Mouse (Mus musculus) limb, embryonic 11.5 days (tissue): ENCODE measurements around the gene Micu1. TPM values are rescaled to one million over a fixed set of nuclear protein-coding genes. Genes with fewer than 3 reads are reported as not detected.

Experiments
- ATAC-seq: fragments of 200-750 bp; cut with Nextera tagmentation; 2 replicates; pipeline ENCODE4 v1.8.0; 2017; ENCODE audit warnings: low read depth; ENCODE audit not compliant: insufficient number of reproducible peaks, low FRiP score, low TSS enrichment
- DNase-seq: peaks from one replicate; pipeline ENCODE4 v3.0.0-alpha.2; 2015; ENCODE audit warnings: low spot score
- H3K27ac ChIP-seq: fragments of 300-500 bp; sonication (generic); replicated peaks from 2 replicates; pipeline ENCODE4 v1.5.1; 2014; ENCODE audit warnings: low read depth, mild to moderate bottlenecking, low read length
- H3K27me3 ChIP-seq: fragments of 300-500 bp; sonication (generic); 2 replicates; pipeline ENCODE4 v1.6.1; 2014; ENCODE audit warnings: mild to moderate bottlenecking, low read length, mixed read lengths; ENCODE audit not compliant: control insufficient read depth, insufficient read depth
- H3K36me3 ChIP-seq: fragments of 300-500 bp; sonication (generic); 2 replicates; pipeline ENCODE4 v1.6.1; 2014; ENCODE audit warnings: mild to moderate bottlenecking, low read length, moderate library complexity, mixed read lengths; ENCODE audit not compliant: control insufficient read depth, insufficient read depth
- H3K4me1 ChIP-seq: fragments of 300-500 bp; sonication (generic); 2 replicates; pipeline ENCODE4 v1.6.1; 2014; ENCODE audit warnings: low read length, mixed read lengths; ENCODE audit not compliant: control insufficient read depth, insufficient read depth
- H3K4me2 ChIP-seq: fragments of 300-500 bp; sonication (generic); 2 replicates; pipeline ENCODE4 v1.6.1; 2014; ENCODE audit warnings: low read depth, mild to moderate bottlenecking, moderate library complexity; ENCODE audit not compliant: severe bottlenecking
- H3K4me3 ChIP-seq: fragments of 300-500 bp; sonication (generic); 2 replicates; pipeline ENCODE4 v1.5.1; 2014; ENCODE audit warnings: low read depth, low read length
- H3K9ac ChIP-seq: fragments of 300-500 bp; sonication (generic); 2 replicates; pipeline ENCODE4 v1.6.1; 2014; ENCODE audit warnings: mild to moderate bottlenecking, low read length
- H3K9me3 ChIP-seq: fragments of 300-500 bp; sonication (generic); 2 replicates; pipeline ENCODE4 v1.6.1; 2016; ENCODE audit warnings: low read length; ENCODE audit not compliant: control insufficient read depth
- WGBS: fragments of 180-500 bp; shearing (Covaris S2); extraction: QIAGEN DNeasy Blood & Tissue Kit; methylation state at CpG from one replicate; pipeline ENCODE4 v1.1.7; 2014; 5-methylcytosine and 5-hydroxymethylcytosine counted together
- polyA plus RNA-seq: library from polyadenylated mRNA; unstranded; fragments of >200 nt; fragmentation: Nextera tagmentation; extraction: Ambion mirVana; gene quantifications from 2 replicates; pipeline ENCODE4 v1.2.1, GENCODE M21; 2014

The Micu1 gene
- polyA plus RNA-seq, 1 experiment from 2014 or later, result 50.4 TPM

DNA sequence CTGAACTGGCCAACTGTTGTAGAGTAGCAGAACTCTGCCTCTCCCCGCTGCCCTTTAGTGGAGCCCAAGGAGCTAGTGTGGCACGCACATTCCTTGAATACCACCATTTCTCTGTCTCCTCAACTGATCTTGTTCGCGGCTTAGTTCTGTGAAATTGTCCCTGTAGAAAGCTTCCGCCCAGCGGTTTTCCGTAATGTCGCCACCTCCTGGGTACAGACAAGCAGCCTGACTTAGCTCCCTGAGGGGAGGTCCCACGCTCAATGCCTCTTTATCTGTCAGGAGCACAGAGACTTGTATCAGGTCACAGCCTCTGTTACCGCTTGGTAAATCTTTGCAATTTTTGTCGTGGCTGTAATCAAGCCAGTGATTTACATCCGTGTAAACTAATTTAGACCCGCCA lies 110.7 kb downstream of the Micu1 start:
- no peaks in the 10 kb centered on the region for H3K9me3 ChIP-seq
- no peaks in the 10 kb centered on the region for H3K36me3 ChIP-seq
- WGBS, result 39% methylated on average over 13 of the region's 13 CpGs
- H3K4me1 ChIP-seq, result no peaks in the 10 kb centered on the region
- H3K27ac ChIP-seq, result no peak overlapping the region
- DNase-seq, result peak; percentile 51
- H3K9ac ChIP-seq, result no peak overlapping the region
- no peak overlapping the region for H3K4me2 ChIP-seq
- no peak for ATAC-seq
- H3K4me3 ChIP-seq, result no peak overlapping the region
- no peaks in the 10 kb centered on the region for H3K27me3 ChIP-seq

DNA sequence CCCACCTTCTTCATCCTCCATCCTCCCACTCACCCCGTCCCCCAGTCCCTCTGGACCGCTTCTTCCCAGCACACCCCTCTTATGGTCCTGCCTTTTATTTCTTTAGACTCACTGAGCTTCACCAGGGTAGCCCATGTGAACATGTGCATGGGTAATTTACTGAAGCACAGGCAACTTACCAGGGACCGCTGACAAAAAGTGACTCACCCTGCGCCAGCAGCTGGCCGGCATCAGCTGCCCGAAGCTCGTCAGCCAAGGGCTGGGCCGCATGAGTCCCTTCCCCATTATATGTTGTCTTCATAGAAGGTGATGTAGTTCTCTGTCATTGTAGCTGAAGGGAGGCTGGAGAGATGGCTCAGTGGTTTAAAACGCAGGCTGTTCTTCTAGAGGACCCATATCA lies 111.5 kb downstream of the Micu1 start:
- H3K27me3 ChIP-seq, result no peaks in the 10 kb centered on the region
- H3K4me1 ChIP-seq, result no peaks in the 10 kb centered on the region
- no peaks in the 10 kb centered on the region for H3K36me3 ChIP-seq
- H3K4me2 ChIP-seq, result no peak overlapping the region
- H3K9me3 ChIP-seq, result no peaks in the 10 kb centered on the region
- H3K4me3 ChIP-seq, result no peak overlapping the region
- 94% methylated on average over 9 of the region's 9 CpGs for WGBS
- ATAC-seq (no peak), DNase-seq (no peak)
- no peak overlapping the region for H3K27ac ChIP-seq
- no peak overlapping the region for H3K9ac ChIP-seq

DNA sequence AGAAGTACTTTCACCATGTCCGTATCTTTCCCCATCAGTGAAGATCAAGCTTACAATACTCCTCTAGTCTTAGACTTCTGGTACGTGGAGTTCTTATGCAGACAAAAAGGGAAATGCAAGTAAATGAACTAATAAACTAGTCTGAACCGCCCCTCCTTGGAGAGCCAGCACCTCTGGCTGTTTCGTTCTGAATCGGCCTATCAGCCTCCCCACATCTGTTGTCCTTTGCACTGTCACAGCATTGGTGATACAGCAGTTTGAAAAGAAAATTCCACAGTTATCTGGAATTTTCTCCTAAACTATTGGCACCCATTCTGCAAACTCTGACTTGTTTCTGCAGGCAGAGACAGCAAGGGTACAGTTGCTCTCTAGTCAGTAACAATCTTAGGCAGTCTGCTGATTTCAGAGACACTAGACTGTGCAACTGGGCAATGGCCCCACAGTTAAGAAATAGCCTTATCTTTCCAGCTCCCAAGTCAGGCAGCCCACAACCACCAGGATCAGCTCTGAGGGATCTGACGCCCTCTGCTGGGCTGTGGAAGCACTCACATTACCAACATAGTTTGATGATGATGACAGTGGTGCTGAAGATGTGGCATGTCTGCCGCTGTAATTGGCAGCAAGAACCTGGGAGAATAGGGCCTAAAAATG lies 112.4 kb downstream of the Micu1 start:
- 74% methylated on average over 7 of the region's 7 CpGs for WGBS
- Histone ChIP-seq H3K27ac (no peak overlapping the region), H3K4me2 (no peak overlapping the region), H3K27me3 (no peaks in the 10 kb centered on the region), H3K36me3 (no peaks in the 10 kb centered on the region), H3K9me3 (no peaks in the 10 kb centered on the region), H3K9ac (no peak overlapping the region), H3K4me3 (no peak overlapping the region), H3K4me1 (no peaks in the 10 kb centered on the region)
- DNase-seq, result peak; percentile 53
- ATAC-seq, result no peak

DNA sequence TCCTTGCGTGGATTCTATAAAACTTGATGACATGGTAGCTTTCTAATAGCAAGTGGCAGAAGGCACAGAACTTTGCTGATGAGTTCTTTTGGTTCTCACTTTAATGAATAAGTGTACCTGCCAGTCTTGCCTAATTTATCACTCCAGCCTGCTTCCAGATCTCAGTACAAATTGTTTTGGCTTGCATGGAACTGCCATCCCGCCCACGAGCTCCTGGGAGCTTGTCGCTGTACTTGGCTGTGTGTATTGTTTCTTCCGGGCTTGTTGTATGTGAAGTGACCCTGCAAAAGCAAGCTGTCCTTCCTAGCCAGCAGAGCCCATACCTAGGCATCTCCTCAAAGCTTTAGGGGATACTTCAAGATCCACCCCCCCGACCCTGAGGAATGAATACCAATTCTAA lies 114.3 kb downstream of the Micu1 start:
- Histone ChIP-seq H3K27ac (no peak overlapping the region), H3K9ac (no peak overlapping the region), H3K4me1 (no peaks in the 10 kb centered on the region), H3K4me3 (no peak overlapping the region), H3K4me2 (no peak overlapping the region), H3K9me3 (no peaks in the 10 kb centered on the region), H3K27me3 (no peaks in the 10 kb centered on the region), H3K36me3 (no peaks in the 10 kb centered on the region)
- ATAC-seq, result no peak
- WGBS, result 86% methylated on average over 6 of the region's 6 CpGs
- no peak for DNase-seq

DNA sequence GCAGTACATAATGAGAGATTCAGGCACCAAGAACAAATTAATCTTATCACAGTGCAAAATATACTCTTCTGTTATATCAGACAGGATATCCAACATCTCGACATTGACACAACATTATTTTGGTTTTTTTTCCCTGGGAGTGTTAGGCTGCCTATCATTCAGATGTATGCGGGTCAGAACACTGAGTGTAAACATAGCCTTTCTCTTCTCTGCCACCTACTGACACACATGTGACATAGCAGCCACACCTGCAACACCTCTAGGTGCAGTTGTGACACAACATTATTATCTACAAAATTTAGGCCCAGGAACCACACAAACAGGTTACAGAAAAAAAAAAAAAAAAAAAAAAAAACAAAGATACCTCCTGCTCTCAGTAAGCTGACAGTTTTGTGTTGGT lies 115.3 kb downstream of the Micu1 start:
- no peak overlapping the region for H3K4me2 ChIP-seq
- H3K4me1 ChIP-seq, result no peaks in the 10 kb centered on the region
- 51% methylated on average over 2 of the region's 2 CpGs for WGBS
- H3K9ac ChIP-seq, result no peak overlapping the region
- H3K27ac ChIP-seq, result no peak overlapping the region
- no peak for DNase-seq
- H3K27me3 ChIP-seq, result no peaks in the 10 kb centered on the region
- no peak for ATAC-seq
- no peaks in the 10 kb centered on the region for H3K36me3 ChIP-seq
- no peaks in the 10 kb centered on the region for H3K9me3 ChIP-seq
- H3K4me3 ChIP-seq, result no peak overlapping the region

DNA sequence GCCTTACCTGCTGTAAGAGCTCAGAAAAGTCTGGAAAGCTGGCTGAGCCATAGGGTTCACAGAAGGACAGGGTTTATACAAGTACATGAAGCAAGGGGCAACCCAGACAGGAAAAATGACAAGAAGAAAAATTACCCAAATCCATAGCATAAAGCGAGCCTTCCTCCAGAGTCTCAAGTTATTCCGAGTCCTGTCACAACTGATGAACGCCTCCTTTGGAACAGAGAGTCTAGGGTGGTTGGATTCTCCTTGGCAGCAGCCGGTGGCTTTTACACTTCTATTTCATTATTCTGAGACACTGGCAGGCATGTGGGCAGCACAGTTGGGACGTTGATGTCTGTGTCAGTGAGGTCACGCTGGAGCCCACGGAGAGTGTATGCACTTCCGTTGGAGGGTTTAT lies 115.7 kb downstream of the Micu1 start:
- ATAC-seq (no peak), DNase-seq (no peak)
- Histone ChIP-seq H3K27ac (no peak overlapping the region), H3K9ac (no peak overlapping the region), H3K27me3 (no peaks in the 10 kb centered on the region), H3K36me3 (no peaks in the 10 kb centered on the region), H3K4me1 (no peaks in the 10 kb centered on the region), H3K4me2 (no peak overlapping the region), H3K4me3 (no peak overlapping the region), H3K9me3 (no peaks in the 10 kb centered on the region)
- WGBS, result 90% methylated on average over 8 of the region's 8 CpGs

DNA sequence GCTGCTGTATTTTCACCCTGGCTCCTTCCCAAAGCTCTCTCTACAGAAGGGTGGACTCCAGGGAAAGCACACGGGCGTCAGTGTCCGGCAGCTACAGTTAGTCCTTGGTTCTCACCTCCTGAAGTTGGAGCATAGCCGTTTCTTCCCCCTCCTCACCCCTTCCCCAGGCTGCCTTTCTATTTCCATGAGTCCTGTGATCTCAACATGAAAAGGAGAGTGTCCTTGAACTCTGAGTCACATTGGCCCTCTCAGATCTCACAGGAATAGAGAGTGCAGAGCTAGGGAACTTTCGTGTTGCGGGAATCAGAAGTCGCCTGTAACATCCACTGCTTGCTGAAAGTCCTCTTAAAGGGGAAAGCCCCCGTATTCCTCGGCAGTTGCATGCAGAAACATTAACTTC lies 116.9 kb downstream of the Micu1 start:
- no peaks in the 10 kb centered on the region for H3K27me3 ChIP-seq
- H3K27ac ChIP-seq, result no peak overlapping the region
- ATAC-seq (no peak), DNase-seq (no peak)
- no peak overlapping the region for H3K9ac ChIP-seq
- WGBS, result 82% methylated on average over 9 of the region's 9 CpGs
- no peak overlapping the region for H3K4me2 ChIP-seq
- H3K9me3 ChIP-seq, result no peaks in the 10 kb centered on the region
- no peaks in the 10 kb centered on the region for H3K36me3 ChIP-seq
- no peaks in the 10 kb centered on the region for H3K4me1 ChIP-seq
- H3K4me3 ChIP-seq, result no peak overlapping the region

DNA sequence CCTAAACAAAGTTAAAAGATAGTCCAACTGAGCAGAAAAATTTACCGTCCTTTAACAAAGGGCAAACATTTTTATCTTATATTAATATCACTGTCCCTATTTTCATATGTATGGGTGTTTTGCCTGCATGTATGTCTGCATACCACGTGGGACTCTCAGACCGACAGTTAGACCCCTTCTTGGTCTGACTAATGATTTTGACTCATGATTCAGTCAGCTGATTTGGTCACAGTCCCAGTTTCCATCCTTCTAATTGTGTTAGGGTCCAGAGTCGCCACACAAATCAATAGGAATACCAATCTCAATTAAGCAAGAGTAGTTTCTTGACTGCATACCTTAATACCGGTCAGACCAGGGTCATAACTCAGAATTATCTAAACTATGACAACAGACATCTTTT lies 118.6 kb downstream of the Micu1 start:
- no peak overlapping the region for H3K4me2 ChIP-seq
- no peak overlapping the region for H3K27ac ChIP-seq
- H3K36me3 ChIP-seq, result no peaks in the 10 kb centered on the region
- DNase-seq (no peak), ATAC-seq (no peak)
- no peak overlapping the region for H3K4me3 ChIP-seq
- no peak overlapping the region for H3K9ac ChIP-seq
- H3K4me1 ChIP-seq, result no peaks in the 10 kb centered on the region
- no peaks in the 10 kb centered on the region for H3K27me3 ChIP-seq
- WGBS, result 87% methylated on average over 5 of the region's 5 CpGs
- no peaks in the 10 kb centered on the region for H3K9me3 ChIP-seq
